Mouse (Mus musculus): ENCODE measurements around the gene Ap1g1.
"Not testable (repeated sequence)": the region's sequence is repeated elsewhere in the genome, so short reads cannot be mapped to it uniquely, and the experiment has no call there.

Ap1g1 gene

DNA sequence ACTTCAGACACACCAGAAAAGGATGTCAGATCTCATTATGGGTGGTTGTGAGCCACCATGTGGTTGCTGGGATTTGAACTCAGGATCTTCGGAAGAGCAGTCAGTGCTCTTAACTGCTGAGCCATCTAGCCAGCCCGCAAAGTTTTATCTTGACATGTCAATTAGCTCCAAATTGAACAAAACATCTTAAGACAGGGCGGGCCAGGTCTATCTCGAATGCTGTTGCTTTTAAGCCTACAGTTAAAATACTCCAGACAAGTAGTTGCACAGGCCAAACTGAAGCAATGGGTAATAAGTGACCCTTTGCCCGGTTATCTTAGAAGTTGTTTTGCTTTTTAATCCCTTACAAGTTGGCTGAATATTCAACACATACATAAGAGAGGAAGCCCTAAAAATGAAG is 88.3 kb downstream of the Ap1g1 start:
- DNase-seq (ENCODE audit: low spot score in 2 of 2), result no peak

- peak; percentile 87 to 95 for DNase-seq (ENCODE audit: low spot score in 2 of 2)
Measured at GRCm38 (mm10) chr8:109868003-109868679, 89.8 kb downstream of the Ap1g1 start, which contains the start of gene Phlpp2. Phlpp2 (plus strand) TSS chr8:109868542.

DNA sequence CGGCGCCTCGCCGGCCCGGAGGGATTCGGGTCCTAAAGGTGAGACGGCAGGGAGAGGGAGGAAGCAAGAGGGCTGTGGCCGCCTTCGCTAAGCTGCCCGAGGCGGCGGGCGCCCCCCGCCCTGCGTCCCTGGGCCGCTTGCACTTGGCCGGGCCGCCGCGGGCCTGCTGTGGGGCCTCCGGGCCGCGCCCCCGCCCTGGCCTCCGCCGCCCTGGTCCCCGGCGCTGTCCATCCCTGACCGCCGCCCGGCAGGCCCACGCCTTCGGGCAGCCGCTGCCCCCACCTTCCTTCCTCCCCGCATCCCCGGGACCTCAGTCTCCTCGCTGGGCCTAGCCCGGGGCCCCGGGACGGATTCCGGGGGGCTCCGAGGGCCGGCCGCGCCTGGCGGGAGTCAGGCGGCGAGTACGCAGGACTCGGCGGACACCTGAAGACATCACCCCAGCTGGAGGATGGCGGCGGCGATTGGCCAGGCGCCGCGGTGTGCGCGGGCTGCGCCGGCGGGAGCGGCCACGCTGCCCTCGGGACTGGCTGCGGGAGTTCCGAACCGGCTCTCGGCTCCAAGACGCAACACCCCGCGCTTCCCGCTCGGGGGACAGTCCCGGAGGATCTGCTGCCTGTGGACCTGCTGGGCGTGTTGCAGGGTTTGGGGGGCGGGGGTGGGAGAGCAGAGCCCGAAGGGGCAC is 90.5 kb downstream of the Ap1g1 start:
- peak; percentile 26 to 37 for DNase-seq (ENCODE audit: low spot score in 2 of 2)

DNA sequence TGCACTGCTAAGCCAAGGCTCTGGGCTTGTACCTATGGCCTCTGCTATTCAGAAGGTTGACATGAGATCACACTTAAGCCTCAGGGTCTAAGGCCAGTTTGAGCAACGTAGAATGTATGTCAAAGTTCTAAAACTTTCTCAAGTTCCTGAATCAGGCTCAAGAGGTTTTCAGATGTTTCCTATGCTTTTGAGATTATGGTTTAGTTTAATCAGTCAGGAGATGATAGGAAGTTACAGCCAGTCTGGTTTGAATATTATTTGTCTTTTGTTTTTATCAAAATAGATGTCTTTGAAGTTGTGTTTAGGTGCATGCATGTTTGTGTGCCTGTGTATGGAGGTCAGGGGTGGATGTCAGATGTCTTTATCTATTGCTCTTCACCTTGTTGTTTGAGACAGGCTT is 92.7 kb downstream of the Ap1g1 start:
- DNase-seq (ENCODE audit: low spot score in 2 of 2), result no peak

GRCm38 (mm10) chr8:109873800-109874199 is 95.4 kb downstream of the Ap1g1 start:
- DNase-seq (ENCODE audit: low spot score in 2 of 2), result not testable (repeated sequence)

GRCm38 (mm10) chr8:109880012-109880662 is 101.8 kb downstream of the Ap1g1 start:
- no peak for DNase-seq (ENCODE audit: low spot score in 2 of 2)

- DNase-seq (ENCODE audit: low spot score in 2 of 2), result no peak
Measured at GRCm38 (mm10) chr8:109885294-109885693, 106.9 kb downstream of the Ap1g1 start.

DNA sequence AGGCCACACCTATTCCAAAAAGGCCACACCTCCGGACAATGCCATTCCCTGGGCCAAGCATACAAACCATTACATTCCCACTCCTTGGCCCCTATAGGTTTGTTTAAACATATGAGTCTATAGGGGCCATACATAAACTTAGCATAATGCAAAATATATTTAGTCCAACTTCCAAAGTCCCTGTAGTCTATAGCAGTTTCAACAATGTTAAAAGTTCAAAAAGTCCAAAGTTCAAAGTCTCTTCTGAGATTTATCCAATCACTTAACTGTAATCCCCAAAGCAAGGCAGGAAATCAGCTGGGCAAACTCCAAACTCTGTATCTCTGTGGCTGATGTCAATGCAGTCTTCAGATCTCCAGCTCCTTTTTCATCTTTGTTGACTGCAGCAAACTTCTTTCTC is 110.9 kb downstream of the Ap1g1 start:
- no peak for DNase-seq (ENCODE audit: low spot score in 2 of 2)

DNA sequence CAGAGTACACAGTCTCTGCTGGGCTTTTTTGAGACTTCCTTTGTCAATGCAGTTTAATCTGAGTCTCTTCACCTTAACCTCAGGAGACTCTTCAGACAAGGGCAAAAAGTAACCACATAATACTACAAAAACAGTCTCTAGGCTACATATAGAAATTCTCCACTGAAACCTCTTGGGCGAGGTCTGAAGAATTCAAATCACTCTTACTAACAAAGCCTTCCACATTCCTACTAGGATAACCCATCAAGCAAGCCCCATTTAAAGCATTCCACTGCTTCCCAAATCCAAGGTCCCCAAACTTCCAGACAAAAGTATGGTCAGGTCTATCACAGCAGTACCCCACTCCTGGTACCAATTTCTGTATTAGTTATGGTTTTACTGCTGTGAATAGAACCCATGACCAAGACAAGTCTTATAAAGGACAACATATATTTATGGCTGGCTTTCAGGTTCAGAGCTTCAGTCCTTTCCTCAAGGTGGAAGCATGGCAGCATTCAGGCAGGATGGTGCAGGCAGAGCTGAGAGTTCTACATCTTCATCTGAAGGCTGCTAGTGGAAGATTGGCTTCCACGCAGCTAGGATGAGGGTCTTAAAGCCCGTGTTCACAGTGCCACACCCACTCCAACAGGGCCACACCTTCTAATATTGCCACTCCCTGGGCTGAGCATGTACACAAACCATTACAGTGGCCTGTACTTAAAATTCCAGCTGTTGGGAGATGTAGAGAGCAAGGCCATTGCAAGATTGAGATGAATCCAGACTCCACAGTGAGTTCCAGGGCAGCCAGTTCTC is 112.6 kb downstream of the Ap1g1 start:
- DNase-seq (ENCODE audit: low spot score in 2 of 2), result no peak

DNA sequence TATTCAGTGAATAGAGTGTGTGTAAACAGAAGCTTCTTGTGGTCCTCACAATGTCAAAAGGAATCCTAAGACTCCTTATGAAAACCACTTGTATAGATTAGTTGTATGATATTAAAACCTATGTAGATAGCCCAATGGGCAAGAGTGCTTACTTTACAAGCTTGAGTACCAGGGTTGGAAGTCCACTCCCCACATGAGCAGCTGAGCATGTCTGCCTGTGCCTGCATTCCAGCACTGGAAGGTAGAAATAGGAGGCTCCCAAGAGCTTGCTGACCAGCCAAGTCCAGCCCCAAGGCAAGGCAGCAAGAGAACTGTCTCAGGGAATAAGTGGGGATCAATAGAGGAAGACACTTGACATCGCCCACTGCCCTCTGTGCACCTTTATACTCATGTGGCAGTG is 116.3 kb downstream of the Ap1g1 start:
- DNase-seq (ENCODE audit: low spot score in 2 of 2), result no peak

- no peak for DNase-seq (ENCODE audit: low spot score in 2 of 2)
Measured at GRCm38 (mm10) chr8:109895355-109895754, 117.0 kb downstream of the Ap1g1 start.

GRCm38 (mm10) chr8:109902379-109902778 is 124.0 kb downstream of the Ap1g1 start:
- no peak for DNase-seq (ENCODE audit: low spot score in 2 of 2)

GRCm38 (mm10) chr8:109903909-109904469 is 125.6 kb downstream of the Ap1g1 start:
- no peak for DNase-seq (ENCODE audit: low spot score in 2 of 2)

DNA sequence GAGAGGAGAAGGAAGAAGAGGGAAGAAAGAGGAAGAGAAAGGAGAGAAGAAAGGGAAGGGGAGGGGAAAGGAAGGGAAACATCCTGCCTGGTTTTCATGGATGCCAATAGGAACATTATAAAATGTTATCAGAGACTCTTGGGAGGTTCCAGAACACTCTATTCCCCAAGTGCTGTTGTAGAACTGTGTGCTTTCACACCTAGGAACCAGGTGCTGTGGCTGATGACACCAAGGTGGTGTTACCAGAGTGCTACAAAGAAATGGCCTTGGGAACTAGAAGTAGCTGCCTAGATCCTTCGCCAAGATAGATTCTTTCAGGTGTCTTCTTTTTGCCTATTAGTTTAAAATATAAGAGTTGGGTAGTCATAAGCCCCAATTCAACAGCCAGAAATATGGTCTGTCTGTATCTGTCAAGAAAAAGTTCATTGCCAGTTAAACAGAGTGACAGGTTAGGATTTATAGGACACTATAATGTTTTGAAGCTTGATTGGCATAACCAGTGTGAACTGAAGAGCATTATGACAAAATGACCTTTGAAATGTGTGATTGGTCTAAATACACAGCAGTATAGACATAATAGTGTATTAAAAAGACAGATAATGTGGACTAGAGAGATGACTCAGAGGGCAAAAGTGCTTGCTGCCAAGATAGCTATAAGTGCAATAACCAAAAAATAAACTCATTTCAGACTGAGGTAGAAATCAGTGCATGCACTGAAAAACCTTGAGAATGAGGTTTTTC is 126.7 kb downstream of the Ap1g1 start:
- no peak for DNase-seq (ENCODE audit: low spot score in 2 of 2)

DNA sequence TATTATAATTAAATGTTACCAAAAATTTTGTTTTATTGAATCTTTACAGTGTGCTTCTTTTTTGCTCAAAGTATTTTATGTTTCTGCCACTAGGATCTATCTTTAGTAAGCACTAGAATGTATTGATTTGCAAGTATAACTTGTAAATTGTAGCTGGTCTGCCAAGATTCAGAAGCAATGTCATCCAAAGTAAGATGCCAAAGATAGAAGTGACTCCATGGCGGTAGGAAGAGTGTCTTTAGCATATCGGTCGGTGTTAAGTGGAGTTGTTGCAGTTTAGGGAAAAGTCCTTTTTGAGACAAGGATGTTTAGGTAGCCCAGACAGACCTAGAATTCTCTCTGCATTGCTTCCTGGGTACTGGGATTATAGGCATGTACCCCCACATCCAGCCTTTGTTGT is 128.6 kb downstream of the Ap1g1 start:
- no peak for DNase-seq (ENCODE audit: low spot score in 2 of 2)

GRCm38 (mm10) chr8:109907376-109907775 is 129.0 kb downstream of the Ap1g1 start:
- no peak for DNase-seq (ENCODE audit: low spot score in 2 of 2)

All from cerebellum, postnatal 4 days (tissue).